Mouse (Mus musculus) G1E (cell line): ENCODE results near the gene Tnr.

Experiments
- CTCF ChIP-seq: IDR thresholded peaks from 2 replicates; pipeline ENCODE4 v1.5.1; 2012; ENCODE audit warnings: low read depth, low read length, inconsistent platforms, mixed read lengths
- GATA1 ChIP-seq: IDR thresholded peaks from 2 replicates; pipeline ENCODE4 v1.6.1; 2012; ENCODE audit warnings: borderline replicate concordance, low read length, inconsistent platforms, mixed read lengths
- TAL1 ChIP-seq: conservative IDR thresholded peaks from 2 replicates; pipeline ENCODE4 v1.6.1; 2012; ENCODE audit warnings: low read depth, low read length, inconsistent platforms, mixed read lengths

DNA sequence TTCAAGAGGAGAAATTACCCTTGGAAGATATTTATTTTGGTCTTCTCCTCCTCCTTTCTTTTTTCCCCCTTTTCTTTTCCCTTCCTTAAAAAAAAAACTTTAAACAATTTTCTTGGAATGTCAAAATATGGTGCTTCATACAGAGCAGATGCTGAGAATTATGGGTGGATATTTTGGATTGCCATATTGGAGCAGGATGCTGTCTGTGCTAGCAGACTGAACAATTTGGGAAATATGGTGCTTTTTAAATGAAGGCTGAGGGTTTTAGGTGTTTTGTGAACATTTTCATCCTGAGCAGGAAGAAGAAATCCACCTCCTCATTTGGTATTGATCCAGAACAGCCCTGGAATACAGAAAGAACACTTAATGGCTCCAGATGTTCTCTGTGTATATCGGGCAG lies 41.6 kb downstream of the Tnr start:
- TF ChIP-seq GATA1 (no peak), TAL1 (no peak), CTCF (no peak)
